Mouse (Mus musculus): ENCODE measurements around the gene Mcoln1. TPM values are rescaled to one million over a fixed set of nuclear protein-coding genes. Genes with fewer than 3 reads are reported as not detected.

The Mcoln1 gene
- total RNA-seq, 2 experiments from 2014 or later = 16.5 to 17.4 TPM

DNA sequence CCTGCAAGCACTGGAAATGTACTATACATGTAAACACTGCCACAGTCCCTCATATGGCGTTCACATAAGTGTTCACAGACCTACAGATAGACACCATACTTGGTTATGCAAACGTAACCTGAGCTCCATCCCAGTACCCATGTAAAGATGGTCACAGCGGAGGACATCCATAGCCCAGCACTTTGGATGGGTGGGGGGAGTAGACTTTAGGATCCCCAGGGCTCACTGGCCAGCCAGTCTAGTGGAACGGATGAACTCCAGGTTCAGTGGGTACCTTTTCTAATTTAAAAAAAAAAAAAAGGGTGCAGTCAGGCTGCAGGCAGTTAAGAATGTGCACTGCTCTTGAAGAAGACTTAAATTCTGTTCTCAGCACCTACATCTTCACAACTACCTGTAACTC is 39.8 kb downstream of the Mcoln1 start:
- intact Hi-C loops (cut with DNase I; ENCODE audit: low total_unique reads) = no loop called here
- DNase-seq = no peak

DNA sequence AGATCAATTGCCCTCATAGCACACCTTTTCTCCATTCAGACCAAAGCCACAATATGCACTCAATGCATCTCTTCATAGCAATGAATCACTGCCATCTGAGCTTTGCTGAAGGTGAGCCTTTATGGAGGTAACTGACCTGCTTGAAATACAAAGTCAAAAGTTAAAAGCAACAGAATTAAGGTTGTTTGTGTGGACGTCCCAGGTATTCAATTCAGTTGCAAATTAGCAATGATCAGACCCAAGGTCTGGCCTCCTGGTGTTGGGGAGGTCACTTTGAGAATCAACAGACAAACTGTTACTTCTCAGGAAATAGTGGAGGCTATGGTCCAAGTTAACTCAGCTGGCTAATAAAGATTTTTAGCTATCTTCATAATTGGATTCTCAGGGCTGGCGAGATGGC is 46.3 kb downstream of the Mcoln1 start:
- intact Hi-C loops (cut with DNase I; ENCODE audit: low total_unique reads) = no loop called here
- no peak for DNase-seq

DNA sequence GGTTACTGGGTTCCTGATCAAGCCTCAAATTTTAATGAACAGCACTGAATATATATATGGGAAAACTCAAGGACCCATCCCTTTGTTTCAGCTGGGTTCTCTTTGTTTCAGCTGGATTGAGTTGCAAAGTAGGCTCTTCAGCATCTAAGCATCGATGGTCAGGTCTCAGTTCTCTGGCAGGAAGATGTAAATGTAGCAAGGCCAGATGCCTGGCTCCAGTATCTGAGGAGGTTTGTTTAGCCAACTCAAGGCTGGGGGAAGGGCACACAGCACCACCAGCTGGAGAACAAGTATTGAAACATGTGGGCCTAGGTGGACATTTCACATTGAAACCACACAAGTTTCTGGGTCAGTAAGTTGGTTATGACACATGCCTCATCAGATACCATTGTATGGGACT is 52.0 kb downstream of the Mcoln1 start:
- intact Hi-C loops (cut with DNase I; ENCODE audit: low total_unique reads) = no loop called here

DNA sequence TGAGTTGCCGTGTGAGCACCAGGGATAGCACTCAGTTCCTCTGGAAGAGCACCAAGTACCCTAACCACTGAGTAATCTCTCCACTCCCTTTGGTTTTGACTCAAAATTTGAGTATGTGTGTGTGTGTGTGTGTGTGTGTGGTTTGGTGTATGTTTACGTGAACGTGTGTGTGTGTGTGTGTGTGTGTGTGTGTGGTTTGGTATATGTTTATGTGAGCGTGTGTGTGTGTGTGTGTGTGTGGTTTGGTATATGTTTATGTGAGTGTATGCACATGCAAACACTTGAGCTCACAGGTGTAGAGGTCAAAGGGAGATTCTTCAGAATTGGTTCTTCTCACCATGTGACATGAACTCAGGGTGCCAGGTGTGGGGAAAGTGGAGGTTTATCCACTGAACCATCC is 55.9 kb downstream of the Mcoln1 start:
- DNase-seq = no peak
- intact Hi-C loops (cut with DNase I; ENCODE audit: low total_unique reads) = no loop called here

More for the DNA sequence above, 52.0 kb downstream of the Mcoln1 start:
- no peak for DNase-seq

Other genes starting within 250 kb of the Mcoln1 start
- gene Insr, start 220.8 kb upstream of the Mcoln1 start, total RNA-seq (2021) = 10 to 100 TPM; 40.4 to 41.4 TPM
- under 1 TPM; 0.06 to 0.11 TPM for gene A430078G23Rik, start 147.0 kb upstream of the Mcoln1 start, total RNA-seq (2021)
- gene Arhgef18, start 107.5 kb upstream of the Mcoln1 start, total RNA-seq (2021) = 1 to 10 TPM; 9.4 to 9.6 TPM
- 1 to 10 TPM; 2.4 to 2.7 TPM for gene Pex11g, start 32.8 kb upstream of the Mcoln1 start, total RNA-seq (2021)
- gene Tex45, start 29.6 kb upstream of the Mcoln1 start, total RNA-seq (2021) = not detected
- 10 to 100 TPM; 16.5 to 17.6 TPM for gene Zfp358, start 7.3 kb upstream of the Mcoln1 start, total RNA-seq (2021)
- gene Pnpla6, start 14.9 kb downstream of the Mcoln1 start, total RNA-seq (2021) = 10 to 100 TPM in 1 of 2 experiments, 1 to 10 TPM in 1; 7.9 to 11.1 TPM
- not detected for gene C330021F23Rik, start 67.5 kb downstream of the Mcoln1 start, total RNA-seq (2021)
- under 1 TPM; 0.55 to 0.78 TPM for gene Camsap3, start 86.8 kb downstream of the Mcoln1 start, total RNA-seq (2021)
- 10 to 100 TPM; 11.0 to 12.5 TPM for gene Xab2, start 120.9 kb downstream of the Mcoln1 start, total RNA-seq (2021)
- gene Pet100, start 121.1 kb downstream of the Mcoln1 start, total RNA-seq (2021) = 10 to 100 TPM; 78.8 to 79.7 TPM
- under 1 TPM in 1 of 2 experiments, not detected in 1; 0.51 TPM for gene Pcp2, start 125.1 kb downstream of the Mcoln1 start, total RNA-seq (2021)
- gene Stxbp2, start 130.5 kb downstream of the Mcoln1 start, total RNA-seq (2021) = 1 to 10 TPM; 1.6 to 3.8 TPM
- gene Retn, start 155.3 kb downstream of the Mcoln1 start, total RNA-seq (2021) = 1 to 10 TPM in 1 of 2 experiments, not detected in 1; 1.2 TPM
- gene Mcemp1, start 165.3 kb downstream of the Mcoln1 start, total RNA-seq (2021) = not detected
- 1 to 10 TPM; 1.2 to 3.0 TPM for gene Fcor, start 171.9 kb downstream of the Mcoln1 start, total RNA-seq (2021)
- 10 to 100 TPM; 20.1 to 20.9 TPM for gene Trappc5, start 175.8 kb downstream of the Mcoln1 start, total RNA-seq (2021)
- gene Fcer2a, start 193.7 kb downstream of the Mcoln1 start, total RNA-seq (2021) = under 1 TPM; 0.91 to 0.94 TPM
- gene Clec4g, start 220.2 kb downstream of the Mcoln1 start, total RNA-seq (2021) = under 1 TPM in 1 of 2 experiments, not detected in 1; 0.14 TPM
- gene Cd209a, start 248.5 kb downstream of the Mcoln1 start, total RNA-seq (2021) = not detected